Mouse (Mus musculus) embryonic facial prominence, embryonic 14.5 days (tissue): ENCODE data around the gene Gsta3. TPM values are rescaled to one million over a fixed set of nuclear protein-coding genes. Genes with fewer than 3 reads are reported as not detected.
A peak's percentile ranks its signal among the peaks of the same experiment; 100 is the strongest.
"Not testable (repeated sequence)": the region's sequence is repeated elsewhere in the genome, so short reads cannot be mapped to it uniquely, and the experiment has no call there.

Source experiments
- ATAC-seq: fragments of 200-750 bp; cut with Nextera tagmentation; 2 replicates; pipeline ENCODE4 v1.8.0; 2017; ENCODE audit warnings: low read depth, moderate number of reproducible peaks, moderate TSS enrichment
- DNase-seq: peaks from one replicate; pipeline ENCODE4 v3.0.0-alpha.2; 2015; ENCODE audit warnings: low spot score
- H3K27ac ChIP-seq: fragments of 300-500 bp; sonication (generic); replicated peaks from 2 replicates; pipeline ENCODE4 v1.5.1; 2014; ENCODE audit warnings: low read depth, mild to moderate bottlenecking, low read length, moderate library complexity
- H3K27me3 ChIP-seq: fragments of 300-500 bp; sonication (generic); replicated peaks from 2 replicates; pipeline ENCODE4 v1.6.1; 2014; ENCODE audit warnings: low read length; ENCODE audit not compliant: control insufficient read depth, insufficient read depth
- H3K36me3 ChIP-seq: fragments of 300-500 bp; sonication (generic); 2 replicates; pipeline ENCODE4 v1.6.1; 2014; ENCODE audit warnings: low read length, mixed read lengths; ENCODE audit not compliant: control insufficient read depth, insufficient read depth
- H3K4me1 ChIP-seq: fragments of 300-500 bp; sonication (generic); 2 replicates; pipeline ENCODE4 v1.6.1; 2014; ENCODE audit warnings: antibody characterized with exemption, low read length; ENCODE audit not compliant: control insufficient read depth, insufficient read depth
- H3K4me2 ChIP-seq: fragments of 300-500 bp; sonication (generic); 2 replicates; pipeline ENCODE4 v1.6.1; 2014; ENCODE audit warnings: low read depth, mild to moderate bottlenecking, low read length, moderate library complexity, mixed read lengths
- H3K4me3 ChIP-seq: fragments of 300-500 bp; sonication (generic); 2 replicates; pipeline ENCODE4 v1.5.1; 2014; ENCODE audit warnings: low read depth, mild to moderate bottlenecking, low read length
- H3K9ac ChIP-seq: fragments of 300-500 bp; sonication (generic); 2 replicates; pipeline ENCODE4 v1.6.1; 2014; ENCODE audit warnings: low read depth, mild to moderate bottlenecking, low read length, moderate library complexity, mixed read lengths
- H3K9me3 ChIP-seq: fragments of 300-500 bp; sonication (generic); 2 replicates; pipeline ENCODE4 v1.6.1; 2016; ENCODE audit warnings: low read length; ENCODE audit not compliant: control insufficient read depth
- WGBS: fragments of 180-500 bp; shearing (Covaris S2); extraction: QIAGEN DNeasy Blood & Tissue Kit; methylation state at CpG from one replicate; pipeline ENCODE4 v1.1.7; 2014; 5-methylcytosine and 5-hydroxymethylcytosine counted together
- polyA plus RNA-seq: library from polyadenylated mRNA; unstranded; fragments of >200 nt; fragmentation: Nextera tagmentation; extraction: Ambion mirVana; gene quantifications from 2 replicates; pipeline ENCODE4 v1.2.1, GENCODE M21; 2014

Gene Gsta3
- polyA plus RNA-seq = 3.4 and 4.4 TPM in 2 replicates

DNA sequence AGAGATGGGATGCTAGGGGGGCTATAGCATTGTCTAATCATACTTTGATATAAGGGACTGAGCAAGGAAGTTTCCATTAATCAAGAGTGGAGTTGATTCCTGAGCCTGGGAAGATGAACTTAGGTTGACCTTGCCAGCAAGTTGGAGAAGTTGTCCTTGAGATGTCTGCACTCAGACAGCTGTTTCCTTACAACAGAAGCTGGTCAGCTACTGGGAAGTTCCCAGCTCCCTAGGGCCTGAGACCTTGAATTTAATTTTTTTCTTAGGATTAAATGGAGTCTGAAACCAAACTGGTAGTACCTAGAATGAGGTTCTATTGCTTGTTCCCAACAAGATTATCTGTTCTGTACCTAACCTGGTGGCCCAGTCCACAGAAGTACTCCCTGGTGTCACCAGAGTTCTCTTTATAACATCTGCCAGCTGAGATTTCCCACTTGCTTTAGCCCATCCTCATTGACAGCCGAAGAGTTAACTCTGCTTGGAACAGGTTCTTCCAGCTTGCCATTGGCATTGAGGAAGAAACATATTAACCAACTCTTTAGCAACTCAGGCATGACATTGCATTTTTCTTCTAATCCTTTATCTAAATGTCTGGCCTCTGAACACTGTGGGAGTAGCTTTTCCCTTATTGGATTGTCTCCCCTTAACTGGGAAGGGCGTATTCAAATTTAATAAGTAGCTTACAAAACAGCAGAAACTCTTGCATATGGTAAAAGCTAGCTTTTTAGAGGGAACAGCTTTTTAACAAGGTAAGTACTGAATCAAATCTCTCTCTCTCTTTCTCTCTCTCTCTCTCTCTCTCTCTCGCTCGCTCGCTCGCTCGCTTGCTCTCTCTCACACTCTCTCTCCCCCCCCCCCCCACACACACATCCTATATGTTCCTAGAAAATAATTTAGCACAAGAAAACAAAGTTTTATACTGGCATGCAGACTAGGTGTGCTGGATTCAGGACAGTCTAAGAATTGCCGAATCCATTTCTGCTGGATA is at the start of gene Gsta3:
Gene Gsta3, plus strand, starts transcription at position 679 of the 988 bp plus-strand sequence.
- Histone ChIP-seq H3K36me3 (no peaks in the 10 kb centered on the region), H3K4me2 (no peak within 1 kb of the TSS), H3K27me3 (no peaks in the 10 kb centered on the region), H3K27ac (no peak within 1 kb of the TSS), H3K4me1 (no peaks in the 10 kb centered on the region), H3K9ac (no peak within 1 kb of the TSS), H3K9me3 (no peaks in the 10 kb centered on the region), H3K4me3 (no peak within 1 kb of the TSS)
- DNase-seq (peak; percentile 79), ATAC-seq (peak; percentile 80)
- WGBS = 78% methylated on average over 8 of the region's 8 CpGs

- no peak for ATAC-seq
These were observed 34.1 kb upstream of the Gsta3 start for GRCm38 (mm10) chr1:21206241-21206640.

GRCm38 (mm10) chr1:21213537-21213936 is 26.9 kb upstream of the Gsta3 start:
- not testable (repeated sequence) for H3K4me2 ChIP-seq, H3K9me3 ChIP-seq, DNase-seq, H3K9ac ChIP-seq, H3K36me3 ChIP-seq, H3K27me3 ChIP-seq, H3K4me1 ChIP-seq, H3K27ac ChIP-seq, H3K4me3 ChIP-seq
- 39% methylated on average over 2 of the region's 3 CpGs for whole genome bisulfite sequencing
- ATAC-seq = peak; percentile 34; the same call in 1 of the 2 replicates

More at GRCm38 (mm10) chr1:21206241-21206640, 34.1 kb upstream of the Gsta3 start:
- no peak for DNase-seq
- H3K27me3 ChIP-seq = no peaks in the 10 kb centered on the region
- no peaks in the 10 kb centered on the region for H3K36me3 ChIP-seq
- H3K9me3 ChIP-seq = no peaks in the 10 kb centered on the region
- no peak overlapping the region for H3K9ac ChIP-seq
- H3K27ac ChIP-seq = no peak overlapping the region
- no peak overlapping the region for H3K4me2 ChIP-seq
- H3K4me3 ChIP-seq = no peak overlapping the region
- no peaks in the 10 kb centered on the region for H3K4me1 ChIP-seq
- 92% methylated on average over 1 of the region's 1 CpGs for WGBS

- not testable (repeated sequence) for ATAC-seq
- WGBS = 73% methylated on average over 6 of the region's 6 CpGs
These were observed 26.2 kb upstream of the Gsta3 start for GRCm38 (mm10) chr1:21213991-21214692.

DNA sequence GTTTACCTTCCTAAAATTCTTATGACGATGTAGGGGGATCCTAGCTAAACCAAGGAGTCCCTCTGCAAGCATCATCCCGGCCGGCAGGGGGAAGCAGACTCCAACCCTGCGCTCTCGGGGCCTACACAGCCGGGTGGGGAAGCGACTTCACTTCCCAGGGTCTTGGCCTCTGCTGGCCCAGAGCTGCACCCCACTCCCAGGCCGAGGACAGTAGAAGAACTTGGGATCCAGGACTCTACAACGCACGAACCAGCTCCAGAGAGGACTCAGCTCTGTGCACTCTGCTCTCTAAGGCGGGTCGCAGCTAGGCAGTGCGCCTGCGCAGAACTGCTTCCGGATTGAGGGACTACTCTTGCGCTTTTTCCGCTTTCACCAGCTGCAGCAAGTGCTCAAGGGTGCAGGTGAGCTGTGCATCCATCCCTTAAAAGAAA is 21.9 kb upstream of the Gsta3 start, which contains the start of gene Tmem14a:
Gene Tmem14a, plus strand, starts transcription at position 87 of the 431 bp plus-strand sequence.
- Histone ChIP-seq H3K36me3 (no peaks in the 10 kb centered on the region), H3K27me3 (no peaks in the 10 kb centered on the region), H3K9ac (peak within 1 kb of the TSS; percentile 90), H3K9me3 (no peaks in the 10 kb centered on the region), H3K27ac (peak within 1 kb of the TSS; percentile 70), H3K4me1 (peaks cover 5% of the 10 kb centered on the region; the same call in 1 of the 2 replicates), H3K4me2 (peak within 1 kb of the TSS; percentile 72), H3K4me3 (peak within 1 kb of the TSS; percentile 69)
- DNase-seq (peak; percentile 92), ATAC-seq (peak; percentile 95)
- under 1% methylated on average over 17 of the region's 17 CpGs for WGBS

More at GRCm38 (mm10) chr1:21213991-21214692, 26.2 kb upstream of the Gsta3 start:
- H3K9me3 ChIP-seq, H3K4me3 ChIP-seq, H3K27me3 ChIP-seq, H3K27ac ChIP-seq, H3K36me3 ChIP-seq, DNase-seq, H3K4me1 ChIP-seq, H3K4me2 ChIP-seq, H3K9ac ChIP-seq: not testable (repeated sequence)

DNA sequence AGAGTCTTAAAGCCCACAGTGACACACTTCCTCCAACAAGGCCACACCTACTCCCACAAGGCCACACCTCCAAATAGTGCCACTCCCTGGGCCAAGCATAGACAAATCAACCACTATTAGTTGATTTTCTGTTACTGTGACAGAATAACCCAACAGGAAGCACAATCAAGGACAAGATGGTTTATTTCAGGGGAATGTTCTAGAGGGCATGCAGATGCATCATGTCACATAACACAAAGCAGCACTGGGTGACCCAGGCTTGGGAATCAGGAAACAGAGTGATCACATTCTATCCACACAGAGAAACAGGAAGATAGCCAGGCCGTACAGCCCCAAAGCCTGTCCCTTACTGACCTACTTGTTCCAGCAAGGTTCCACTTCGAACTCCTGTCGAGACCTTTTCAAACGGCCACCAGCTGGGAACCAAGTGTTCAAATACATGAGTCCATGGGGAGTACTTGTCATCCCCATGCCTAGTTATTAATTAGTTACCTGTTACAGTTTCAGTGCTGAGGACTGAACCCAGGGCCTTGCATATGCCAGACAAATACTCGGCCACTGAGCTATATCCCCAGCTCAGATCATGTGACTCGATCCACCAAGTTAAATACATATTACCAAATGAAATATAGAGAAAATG is 12.5 kb upstream of the Gsta3 start:
- Histone ChIP-seq H3K27me3 (no peaks in the 10 kb centered on the region), H3K27ac (no peak overlapping the region), H3K9ac (no peak overlapping the region), H3K4me3 (no peak overlapping the region), H3K9me3 (no peaks in the 10 kb centered on the region), H3K4me1 (peaks cover 3% of the 10 kb centered on the region; the same call in 1 of the 2 replicates), H3K36me3 (no peaks in the 10 kb centered on the region), H3K4me2 (no peak overlapping the region)
- DNase-seq (no peak), ATAC-seq (no peak)
- 93% methylated on average over 6 of the region's 6 CpGs for WGBS

GRCm38 (mm10) chr1:21228740-21229722 is 11.4 kb upstream of the Gsta3 start:
- not testable (repeated sequence) for H3K27ac ChIP-seq, H3K4me3 ChIP-seq, ATAC-seq, H3K9me3 ChIP-seq, H3K36me3 ChIP-seq, H3K27me3 ChIP-seq, DNase-seq, H3K4me2 ChIP-seq, H3K4me1 ChIP-seq, H3K9ac ChIP-seq
- WGBS = 73% methylated on average over 14 of the region's 15 CpGs
